Mouse (Mus musculus) olfactory bulb, adult 2 months (tissue): ENCODE data around the gene Sulf2.

ENCODE experiments used
- CTCF ChIP-seq: fragments of 200-500 bp; IDR thresholded peaks from 2 replicates; pipeline ENCODE4 v1.5.1; 2012; ENCODE audit warnings: low read depth, mild to moderate bottlenecking, low read length, moderate library complexity; ENCODE audit not compliant: insufficient read depth
- POLR2A ChIP-seq: fragments of 200-500 bp; IDR thresholded peaks from 2 replicates; pipeline ENCODE4 v1.6.1; 2012; ENCODE audit warnings: mild to moderate bottlenecking, low read depth, low read length, moderate library complexity; ENCODE audit not compliant: insufficient read depth

DNA sequence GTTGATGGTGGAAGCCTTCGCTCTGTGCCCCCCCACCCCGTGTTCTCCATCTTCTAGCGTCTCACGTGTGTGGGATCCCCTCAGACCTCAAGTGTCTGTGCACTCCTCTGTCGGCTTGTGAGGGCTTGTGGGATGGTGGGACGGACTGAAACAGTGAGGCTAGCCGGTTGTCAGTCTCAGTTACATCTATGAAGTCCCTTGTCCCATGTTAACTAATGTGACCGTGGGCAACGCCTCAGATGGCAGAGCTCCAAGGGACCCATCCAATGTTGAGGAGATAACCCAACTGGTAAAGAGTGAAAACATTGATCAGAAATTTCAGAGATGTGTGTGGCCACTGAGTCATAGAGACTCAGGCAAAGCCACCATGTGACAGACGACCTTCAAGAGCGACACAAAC, 33.7 kb upstream of the Sulf2 start:
- no peak for TF ChIP-seq CTCF
- TF ChIP-seq POLR2A, result no peak
